Mouse (Mus musculus) thymus, adult 2 months (tissue): ENCODE results near the gene Hsd17b2. TPM values are rescaled to one million over a fixed set of nuclear protein-coding genes. Genes with fewer than 3 reads are reported as not detected.

Experiments used
- DNase-seq: peaks from one replicate; pipeline ENCODE4 v3.0.0; 2021
- H3K27ac ChIP-seq: fragments of 200-500 bp; 2 replicates; pipeline ENCODE4 v1.5.1; 2012; ENCODE audit warnings: low read length, control low read depth; ENCODE audit not compliant: control insufficient read depth, insufficient read depth
- H3K27me3 ChIP-seq: fragments of 200-500 bp; 2 replicates; pipeline ENCODE4 v1.6.1; 2012; ENCODE audit warnings: mild to moderate bottlenecking, low read length, moderate library complexity, mixed read lengths; ENCODE audit not compliant: control insufficient read depth, insufficient read depth
- H3K36me3 ChIP-seq: fragments of 200-500 bp; 2 replicates; pipeline ENCODE4 v1.6.1; 2012; ENCODE audit warnings: mild to moderate bottlenecking, low read length, moderate library complexity; ENCODE audit not compliant: control insufficient read depth, insufficient read depth
- H3K4me1 ChIP-seq: fragments of 200-500 bp; replicated peaks from 2 replicates; pipeline ENCODE4 v1.6.1; 2012; ENCODE audit warnings: low read length; ENCODE audit not compliant: control insufficient read depth, insufficient read depth
- H3K4me3 ChIP-seq: fragments of 200-500 bp; 2 replicates; pipeline ENCODE4 v1.5.1; 2012; ENCODE audit warnings: mild to moderate bottlenecking, low read length, control low read depth, moderate library complexity; ENCODE audit not compliant: control insufficient read depth, insufficient read depth
- CTCF ChIP-seq: fragments of 200-500 bp; IDR thresholded peaks from 2 replicates; pipeline ENCODE4 v1.5.1; 2012; ENCODE audit warnings: mild to moderate bottlenecking, control low read depth, low read length, moderate library complexity, borderline replicate concordance; ENCODE audit not compliant: control insufficient read depth, poor library complexity, insufficient read depth; ENCODE audit errors: extremely low read depth
- POLR2A ChIP-seq: fragments of 200-500 bp; IDR thresholded peaks from 2 replicates; pipeline ENCODE4 v1.6.1; 2012; ENCODE audit warnings: mild to moderate bottlenecking, low read length, control low read depth, moderate library complexity; ENCODE audit not compliant: control insufficient read depth, poor library complexity, insufficient read depth; ENCODE audit errors: extremely low read depth
- WGBS: fragments of 180-500 bp; shearing (Covaris S2); methylation state at CpG from one replicate; pipeline ENCODE4 v1.1.7; 2018; 5-methylcytosine and 5-hydroxymethylcytosine counted together
- polyA plus RNA-seq: library from polyadenylated mRNA; depleted of rRNA; stranded (reverse); fragments of >200 nt; gene quantifications from 2 replicates; pipeline ENCODE4 v1.2.3, GENCODE M21; 2012; rRNA removed

Hsd17b2 gene
- 0.40 and 0.71 TPM in 2 replicates for polyA plus RNA-seq

DNA sequence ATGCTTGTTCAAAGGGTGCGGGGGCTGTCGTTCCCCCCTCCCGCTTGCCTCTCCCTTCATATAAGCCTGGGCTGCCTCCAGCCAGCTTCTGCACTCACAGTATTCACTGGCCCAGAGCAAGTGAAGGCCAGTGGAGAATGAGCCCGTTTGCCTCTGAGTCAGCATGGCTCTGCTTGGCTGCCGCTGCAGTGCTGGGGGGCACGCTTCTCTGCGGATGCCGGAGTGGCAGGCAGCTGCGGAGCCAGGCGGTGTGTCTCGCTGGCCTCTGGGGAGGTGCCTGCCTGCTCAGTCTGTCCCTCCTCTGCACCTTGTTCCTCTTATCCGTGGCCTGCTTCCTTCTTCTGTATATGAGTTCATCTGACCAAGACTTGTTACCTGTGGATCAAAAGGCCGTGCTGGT is at the start of gene Hsd17b2:
Hsd17b2 (plus strand) TSS at position 46 of the 400 bp plus-strand sequence.
- no peaks in the 10 kb centered on the region for H3K27me3 ChIP-seq
- H3K36me3 ChIP-seq, result no peaks in the 10 kb centered on the region
- 37% methylated on average over 13 of the region's 13 CpGs for WGBS
- H3K4me1 ChIP-seq, result no peaks in the 10 kb centered on the region
- no peak for TF ChIP-seq POLR2A
- TF ChIP-seq CTCF, result no peak
- no peak for DNase-seq
- H3K27ac ChIP-seq, result no peak within 1 kb of the TSS; the same call in 1 of the 2 replicates
- no peak within 1 kb of the TSS for H3K4me3 ChIP-seq

DNA sequence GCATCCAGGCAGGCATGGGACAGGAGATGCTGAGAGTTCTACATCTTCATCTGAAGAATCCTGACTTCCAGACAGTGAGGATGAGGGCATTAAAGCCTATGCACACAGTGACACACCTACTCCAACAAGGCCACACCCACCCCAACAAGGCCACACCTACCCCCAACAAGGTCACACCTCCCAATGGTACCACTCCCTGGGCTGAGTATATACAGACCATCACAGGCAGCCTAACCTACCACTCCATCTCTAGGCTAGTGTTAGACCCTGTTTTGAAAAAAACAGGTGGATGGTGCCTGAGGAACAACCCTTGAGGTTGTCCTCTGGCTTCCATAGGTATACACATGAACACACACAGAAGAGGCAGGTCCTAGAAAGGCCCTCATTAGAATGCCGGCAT is 49.4 kb upstream of the Hsd17b2 start:
- no peaks in the 10 kb centered on the region for H3K27me3 ChIP-seq
- no peaks in the 10 kb centered on the region for H3K36me3 ChIP-seq
- H3K4me3 ChIP-seq, result no peak overlapping the region
- no peaks in the 10 kb centered on the region for H3K4me1 ChIP-seq
- H3K27ac ChIP-seq, result no peak overlapping the region
- TF ChIP-seq POLR2A (no peak), CTCF (no peak)
- 100% methylated on average over 1 of the region's 1 CpGs for WGBS
- DNase-seq, result no peak

DNA sequence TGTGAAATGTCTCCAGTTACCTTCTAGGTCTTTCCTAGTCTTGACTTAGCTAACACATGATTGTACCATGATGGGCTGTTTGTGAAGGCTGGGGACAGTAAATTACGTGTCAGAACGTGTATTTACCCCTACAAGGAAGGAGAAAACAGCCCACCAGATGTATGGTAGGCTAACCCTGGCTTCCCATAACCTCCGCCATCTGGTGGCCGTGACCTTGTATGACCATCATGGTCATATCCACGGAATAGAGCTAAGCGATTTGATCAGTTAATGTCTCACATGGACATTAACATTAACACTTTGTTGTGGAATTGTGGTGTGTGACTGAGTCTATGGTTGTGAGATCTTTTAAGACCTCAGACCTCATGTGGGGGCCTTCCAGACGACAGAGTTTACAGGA is 42.7 kb upstream of the Hsd17b2 start:
- Histone ChIP-seq H3K4me1 (no peaks in the 10 kb centered on the region), H3K4me3 (no peak overlapping the region), H3K27ac (no peak overlapping the region), H3K27me3 (no peaks in the 10 kb centered on the region), H3K36me3 (no peaks in the 10 kb centered on the region)
- DNase-seq, result no peak
- no peak for TF ChIP-seq CTCF
- 62% methylated on average over 7 of the region's 7 CpGs for WGBS

DNA sequence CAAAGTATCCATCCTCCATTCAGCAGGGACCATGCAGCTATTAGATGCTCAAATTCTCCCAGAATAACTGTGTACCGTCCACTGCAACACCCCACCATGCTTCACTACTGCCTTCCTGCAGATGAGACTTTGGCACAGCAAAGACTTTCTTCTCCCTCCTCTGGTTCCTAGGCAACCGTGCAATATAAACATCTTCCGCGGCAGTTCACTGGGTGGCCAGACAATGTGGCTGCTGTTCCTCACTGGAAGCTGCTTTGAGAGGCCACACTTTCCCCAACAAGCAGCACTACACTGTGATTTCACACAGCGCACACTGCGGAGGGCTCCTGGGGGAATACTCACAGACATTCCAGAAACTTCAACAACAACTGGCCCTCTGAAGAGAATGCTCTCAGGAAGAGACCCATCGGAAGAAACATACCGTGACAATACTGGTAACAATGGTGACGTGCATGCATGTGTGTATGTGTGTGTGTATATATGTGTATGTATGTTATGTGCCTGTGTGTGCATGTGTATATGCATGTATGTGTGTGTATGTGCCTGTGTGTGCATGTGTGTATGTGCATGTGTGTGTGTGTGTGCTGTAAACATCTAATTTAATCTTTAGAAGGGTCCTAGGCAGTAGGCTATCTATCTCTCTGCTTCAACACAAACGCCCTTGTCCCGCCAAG is 41.2 kb upstream of the Hsd17b2 start:
- 61% methylated on average over 11 of the region's 11 CpGs for WGBS
- Histone ChIP-seq H3K27me3 (no peaks in the 10 kb centered on the region), H3K27ac (no peak overlapping the region), H3K36me3 (no peaks in the 10 kb centered on the region), H3K4me1 (no peaks in the 10 kb centered on the region), H3K4me3 (no peak overlapping the region)
- TF ChIP-seq POLR2A, result no peak
- TF ChIP-seq CTCF, result no peak
- DNase-seq, result no peak

DNA sequence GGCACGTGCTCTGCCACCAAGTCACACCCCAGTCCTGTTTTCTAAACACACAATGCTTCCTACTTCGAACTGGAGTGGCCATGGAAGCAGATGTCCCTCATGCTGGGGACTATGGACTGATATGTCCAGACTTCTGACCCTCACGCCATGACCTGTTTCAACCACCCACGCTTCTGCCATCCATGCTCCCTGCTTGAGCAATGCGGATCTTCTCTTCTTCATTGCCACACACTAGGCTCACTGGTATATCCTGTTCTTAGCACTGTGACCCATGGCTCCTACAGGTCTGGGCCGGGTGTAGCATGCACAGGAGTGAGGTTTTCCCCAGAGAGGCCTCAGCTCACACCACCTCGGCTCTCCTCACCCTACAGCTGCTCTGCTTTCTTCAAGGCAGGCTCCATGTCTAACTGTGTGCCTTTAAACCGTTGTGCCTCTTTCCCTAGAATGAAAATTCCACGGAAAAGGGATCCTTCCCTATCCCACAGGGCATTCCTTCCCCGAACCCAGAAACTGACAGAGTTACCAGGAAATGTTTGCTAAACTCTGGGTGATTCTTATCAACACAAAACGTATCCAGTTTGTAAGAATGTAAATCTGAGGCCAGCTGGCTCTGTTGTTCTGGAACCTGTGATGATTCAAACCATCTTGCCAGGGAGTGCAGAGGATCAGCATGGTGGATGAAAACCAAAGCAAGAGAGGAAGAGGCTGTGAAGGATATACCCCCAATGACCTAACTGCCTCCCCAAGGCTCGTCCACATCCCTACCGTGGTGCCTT is 34.2 kb upstream of the Hsd17b2 start:
- H3K36me3 ChIP-seq, result no peaks in the 10 kb centered on the region
- TF ChIP-seq CTCF, result no peak
- TF ChIP-seq POLR2A, result no peak
- 87% methylated on average over 13 of the region's 13 CpGs for WGBS
- H3K4me1 ChIP-seq, result no peaks in the 10 kb centered on the region
- no peaks in the 10 kb centered on the region for H3K27me3 ChIP-seq
- H3K4me3 ChIP-seq, result no peak overlapping the region
- DNase-seq, result no peak
- H3K27ac ChIP-seq, result no peak overlapping the region

DNA sequence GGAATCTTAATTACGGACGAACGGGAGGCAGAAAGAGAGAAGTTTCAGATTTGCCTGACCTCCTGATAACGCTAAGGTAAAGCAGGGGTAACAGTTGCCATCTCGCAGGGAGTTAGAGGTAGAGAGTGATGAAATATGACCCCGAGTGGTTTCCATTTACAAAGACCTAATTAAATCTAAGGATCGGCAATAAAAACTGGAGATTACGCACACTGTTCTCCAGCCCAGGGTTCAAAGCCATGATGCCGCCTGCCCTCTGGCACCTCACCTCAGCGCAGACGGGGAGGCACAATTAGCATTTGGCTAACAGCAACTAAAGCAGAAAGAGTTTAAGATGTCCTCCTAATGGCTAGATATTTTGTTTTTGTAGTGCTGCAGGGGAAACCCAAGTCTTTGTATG is 31.2 kb upstream of the Hsd17b2 start:
- no peak for DNase-seq
- no peaks in the 10 kb centered on the region for H3K36me3 ChIP-seq
- no peak overlapping the region for H3K27ac ChIP-seq
- peaks cover 4% of the 10 kb centered on the region for H3K4me1 ChIP-seq
- no peaks in the 10 kb centered on the region for H3K27me3 ChIP-seq
- H3K4me3 ChIP-seq, result no peak overlapping the region
- no peak for TF ChIP-seq POLR2A
- TF ChIP-seq CTCF, result no peak
- WGBS, result 55% methylated on average over 11 of the region's 11 CpGs

DNA sequence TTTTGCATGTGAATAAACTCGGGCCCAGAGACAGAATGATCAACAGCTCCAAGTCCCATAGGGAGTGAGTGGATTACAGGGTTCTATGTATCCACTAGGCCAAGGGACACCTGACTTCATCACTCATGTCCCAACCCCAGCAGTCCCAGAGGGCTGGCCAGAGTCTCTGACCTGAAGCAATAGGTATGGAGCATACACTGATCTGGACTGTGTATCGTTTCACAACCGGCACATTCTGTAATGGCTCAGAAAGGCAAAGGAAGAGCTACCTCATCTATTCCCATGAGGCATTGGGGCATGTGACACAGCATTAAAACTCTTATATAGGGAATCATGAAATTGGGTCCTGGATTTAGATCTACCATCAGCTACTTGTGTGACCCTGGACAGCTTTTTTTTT is 29.1 kb upstream of the Hsd17b2 start:
- no peak for TF ChIP-seq CTCF
- no peak for TF ChIP-seq POLR2A
- H3K27me3 ChIP-seq, result no peaks in the 10 kb centered on the region
- no peak overlapping the region for H3K4me3 ChIP-seq
- no peak for DNase-seq
- WGBS, result 94% methylated on average over 3 of the region's 3 CpGs
- H3K36me3 ChIP-seq, result no peaks in the 10 kb centered on the region
- H3K27ac ChIP-seq, result no peak overlapping the region
- H3K4me1 ChIP-seq, result peaks cover 4% of the 10 kb centered on the region
